Mouse (Mus musculus) spleen, adult 2 months (tissue): ENCODE measurements at regions not wholly inside any gene's neighbourhood (a gene's known extent, or its start where the extent isn't known, plus 50 kb on each side); places are given as distances from the start of the nearest gene placed in this dataset.

Experiments used
- CTCF ChIP-seq: fragments of 200-500 bp; IDR thresholded peaks from 2 replicates; pipeline ENCODE4 v1.5.1; 2011; ENCODE audit warnings: mild to moderate bottlenecking, inconsistent platforms; ENCODE audit not compliant: insufficient read depth, insufficient read length, insufficient replicate concordance; ENCODE audit errors: extremely low read depth
- POLR2A ChIP-seq: fragments of 200-500 bp; IDR thresholded peaks from 2 replicates; pipeline ENCODE4 v1.6.1; 2011; ENCODE audit warnings: low read depth, low read length, inconsistent platforms

GRCm38 (mm10) chr6:50013842-50014241 lies 96.2 kb upstream of the Mpp6 start:
- TF ChIP-seq CTCF (no peak), POLR2A (no peak)
